Comparison of ENCODE assay signal across 8 mouse cellular contexts in genomic region chr3:108554587-108555312, GRCm38 (mm10). TPM values are rescaled to one million over a fixed set of nuclear protein-coding genes. Genes with fewer than 3 reads are reported as not detected.
DNase-seq lines count a peak whose midpoint lies in the region; ATAC-seq and TF ChIP-seq lines count a peak whose summit lies in the region.

No protein-coding gene starts in this region.

- 18% methylated on average over 22 of the region's 22 CpGs for WGBS in hindbrain, postnatal 0 days

- no peaks in the 10 kb centered on the region for H3K9me3 ChIP-seq in hindbrain, postnatal 0 days (ENCODE audit: low read length)

- peak overlapping the region; percentile 74 for H3K4me3 ChIP-seq in hindbrain, postnatal 0 days (ENCODE audit: low read length)
- peak overlapping the region; percentile 82 for H3K4me3 ChIP-seq in left cerebral cortex, adult 2 months

- H3K4me1 ChIP-seq in hindbrain, postnatal 0 days (ENCODE audit: insufficient read depth, low read length): no peaks in the 10 kb centered on the region

- H3K4me2 ChIP-seq in hindbrain, postnatal 0 days (ENCODE audit: low read depth, low read length): peak overlapping the region; percentile 83

- ATAC-seq in hindbrain, postnatal 0 days: peak; percentile 97
- peak; percentile 99 for ATAC-seq in megakaryocyte, adult 5-6 weeks (ENCODE audit: poor library complexity, severe bottlenecking)

- peak overlapping the region; percentile 94 for H3K9ac ChIP-seq in hindbrain, postnatal 0 days (replicated peaks; ENCODE audit: low read length)

- intact Hi-C loops in left cerebral cortex, adult 2 months (cut with DNase I): loop anchor here (1.0 to 10.0 kb wide), 3 partner anchors 8 to 770 kb away; partner anchors contain the start of gene Tmem167b

- peak overlapping the region; percentile 91 for H3K27ac ChIP-seq in hindbrain, postnatal 0 days
- peak overlapping the region; percentile 97 for H3K27ac ChIP-seq in left cerebral cortex, adult 2 months

- peak; percentile 81 for DNase-seq in WW6 (ENCODE audit: low read depth, low spot score)
- DNase-seq in cerebellum, postnatal 4 days (ENCODE audit: low spot score in 2 of 2): peak; percentile 79 to 88
- DNase-seq in gastrocnemius, adult 18-20 months (ENCODE audit: low spot score): peak; percentile 93
- DNase-seq in hindbrain, postnatal 0 days (ENCODE audit: low spot score): peak; percentile 99
- peak; percentile 93 for DNase-seq in left cerebral cortex, adult 2 months (ENCODE audit: extremely low spot score in 1 of 2, low spot score in 2 of 2)
- peak; percentile 96 to 97 for DNase-seq in right cerebral cortex, adult 2 months (ENCODE audit: low spot score in 2 of 2)
- DNase-seq in urinary bladder, postnatal 14 days (ENCODE audit: low spot score): peak; percentile 92

- peak; percentile 93 for TF ChIP-seq CTCF in hindbrain, postnatal 0 days (IDR thresholded peaks at IDR 0.05; ENCODE audit: low read depth)
- peak; percentile 95 for TF ChIP-seq CTCF in left cerebral cortex, adult 2 months (IDR thresholded peaks at IDR 0.05)

- peaks cover 18% of the 10 kb centered on the region; the same call in 1 of the 2 replicates for H3K36me3 ChIP-seq in hindbrain, postnatal 0 days (ENCODE audit: insufficient read depth, low read length)

- no peaks in the 10 kb centered on the region for H3K27me3 ChIP-seq in hindbrain, postnatal 0 days (ENCODE audit: insufficient read depth, low read length)

RNA-seq across cellular contexts. Expression of gene Tmem167b, which starts 7.5 kb away (rescaled TPM):
- total RNA-seq in gastrocnemius, adult 18-20 months (2021): 10 to 100 TPM; 12.7 to 14.1 TPM
- total RNA-seq in hindbrain, postnatal 0 days (2014; rRNA removed): 31.9 and 38.9 TPM in 2 replicates
- polyA plus RNA-seq in hindbrain, postnatal 0 days (2015; fragmentation: Nextera tagmentation; extraction: Ambion mirVana): 38.9 and 41.4 TPM in 2 replicates
- 10 to 100 TPM; 40.9 to 46.1 TPM for total RNA-seq in left cerebral cortex, adult 2 months (2021)
- 16.5 and 18.2 TPM in 2 replicates for total RNA-seq in megakaryocyte, adult 5-6 weeks (2015)
- 45.9 and 46.3 TPM in 2 replicates for total RNA-seq in megakaryocyte, adult 5-6 weeks (2017)

RNA-seq across cellular contexts. Expression of gene Taf13, which starts 16.7 kb away (rescaled TPM):
- 10 to 100 TPM; 22.4 to 22.6 TPM for total RNA-seq in gastrocnemius, adult 18-20 months (2021)
- total RNA-seq in hindbrain, postnatal 0 days (2014; rRNA removed): 7.7 and 12.4 TPM in 2 replicates
- polyA plus RNA-seq in hindbrain, postnatal 0 days (2015; fragmentation: Nextera tagmentation; extraction: Ambion mirVana): 38.9 and 46.7 TPM in 2 replicates
- 10 to 100 TPM; 24.9 to 25.0 TPM for total RNA-seq in left cerebral cortex, adult 2 months (2021)
- 32.1 and 32.6 TPM in 2 replicates for total RNA-seq in megakaryocyte, adult 5-6 weeks (2015)
- total RNA-seq in megakaryocyte, adult 5-6 weeks (2017): 36.8 and 37.7 TPM in 2 replicates

RNA-seq across cellular contexts. Expression of gene 5330417C22Rik, which starts 18.4 kb away (rescaled TPM):
- total RNA-seq in gastrocnemius, adult 18-20 months (2021): not detected
- total RNA-seq in hindbrain, postnatal 0 days (2014; rRNA removed): 10.2 and 10.7 TPM in 2 replicates
- 13.5 and 17.3 TPM in 2 replicates for polyA plus RNA-seq in hindbrain, postnatal 0 days (2015; fragmentation: Nextera tagmentation; extraction: Ambion mirVana)
- total RNA-seq in left cerebral cortex, adult 2 months (2021): 10 to 100 TPM; 33.5 to 35.2 TPM
- not detected in 2 replicates for total RNA-seq in megakaryocyte, adult 5-6 weeks (2015)
- 0.04 TPM in 1 of 2 replicates, not detected in the other for total RNA-seq in megakaryocyte, adult 5-6 weeks (2017)

RNA-seq across cellular contexts. Expression of gene 1700013F07Rik, which starts 20.8 kb away (rescaled TPM):
- total RNA-seq in gastrocnemius, adult 18-20 months (2021): not detected
- 1.3 and 6.7 TPM in 2 replicates for total RNA-seq in hindbrain, postnatal 0 days (2014; rRNA removed)
- 3.1 and 3.2 TPM in 2 replicates for polyA plus RNA-seq in hindbrain, postnatal 0 days (2015; fragmentation: Nextera tagmentation; extraction: Ambion mirVana)
- 1 to 10 TPM; 2.4 to 2.5 TPM for total RNA-seq in left cerebral cortex, adult 2 months (2021)
- total RNA-seq in megakaryocyte, adult 5-6 weeks (2015): not detected in 2 replicates
- not detected in 2 replicates for total RNA-seq in megakaryocyte, adult 5-6 weeks (2017)

RNA-seq across cellular contexts. Expression of gene Wdr47, which starts 36.3 kb away (rescaled TPM):
- total RNA-seq in gastrocnemius, adult 18-20 months (2021): 1 to 10 TPM; 6.0 to 6.4 TPM
- 64.7 and 65.9 TPM in 2 replicates for total RNA-seq in hindbrain, postnatal 0 days (2014; rRNA removed)
- polyA plus RNA-seq in hindbrain, postnatal 0 days (2015; fragmentation: Nextera tagmentation; extraction: Ambion mirVana): 65.9 and 70.5 TPM in 2 replicates
- total RNA-seq in left cerebral cortex, adult 2 months (2021): 100 to 1,000 TPM; 125 to 135 TPM
- total RNA-seq in megakaryocyte, adult 5-6 weeks (2015): 3.3 and 4.4 TPM in 2 replicates
- total RNA-seq in megakaryocyte, adult 5-6 weeks (2017): 8.1 and 8.7 TPM in 2 replicates

Comparison
In these comparisons a context has a peak if more than half of its experiments do, and no peak if none do; other contexts are left out.
1. Peak in every context shown above with its lines: DNase-seq, ATAC-seq, H3K4me3 ChIP-seq and H3K27ac ChIP-seq.
2. RNA of gene 5330417C22Rik, which starts 18.4 kb away (total RNA-seq): 33.5 to 35.2 TPM in left cerebral cortex, adult 2 months and 10.2 to 10.7 TPM in hindbrain, postnatal 0 days; 0.04 TPM in megakaryocyte, adult 5-6 weeks and not detected in gastrocnemius, adult 18-20 months; every median in the first group is over 10 times any median in the second.